Mouse (Mus musculus): ENCODE results near the gene Tmem54. TPM values are rescaled to one million over a fixed set of nuclear protein-coding genes. Genes with fewer than 3 reads are reported as not detected.

Tmem54 gene
- polyA plus RNA-seq, 1 experiment = not detected

- peaks cover 3% of the 10 kb centered on the region; the same call in 1 of the 2 replicates for H3K9me3 ChIP-seq (ENCODE audit: control insufficient read depth, low read length)
- peaks cover 37% of the 10 kb centered on the region for H3K27me3 ChIP-seq (ENCODE audit: control insufficient read depth)
- no peak for TF ChIP-seq GATA1 (IDR thresholded peaks at IDR 0.05; ENCODE audit: low read length)
- TF ChIP-seq TAL1 (IDR thresholded peaks at IDR 0.05; ENCODE audit: low read length) = no peak
- H3K36me3 ChIP-seq (ENCODE audit: control insufficient read depth) = no peaks in the 10 kb centered on the region
- H3K4me1 ChIP-seq (ENCODE audit: control insufficient read depth) = peaks cover 3% of the 10 kb centered on the region
- H3K4me3 ChIP-seq (replicated peaks) = no peak overlapping the region
Measured at GRCm38 (mm10) chr4:129111350-129111749, 6.0 kb downstream of the Tmem54 start.

- H3K9me3 ChIP-seq (ENCODE audit: control insufficient read depth, low read length) = peaks cover 3% of the 10 kb centered on the region; the same call in 1 of the 2 replicates
- H3K36me3 ChIP-seq (ENCODE audit: control insufficient read depth) = no peaks in the 10 kb centered on the region
- TF ChIP-seq GATA1 (IDR thresholded peaks at IDR 0.05; ENCODE audit: low read length) (no peak), TAL1 (IDR thresholded peaks at IDR 0.05; ENCODE audit: low read length) (no peak)
- no peak overlapping the region for H3K4me3 ChIP-seq (replicated peaks)
- peaks cover 3% of the 10 kb centered on the region for H3K4me1 ChIP-seq (ENCODE audit: control insufficient read depth)
- H3K27me3 ChIP-seq (ENCODE audit: control insufficient read depth) = peaks cover 34% of the 10 kb centered on the region
Measured at GRCm38 (mm10) chr4:129112231-129112630, 6.9 kb downstream of the Tmem54 start.

- H3K9me3 ChIP-seq (ENCODE audit: control insufficient read depth, low read length) = peaks cover 3% of the 10 kb centered on the region; the same call in 1 of the 2 replicates
- H3K27me3 ChIP-seq (ENCODE audit: control insufficient read depth) = peaks cover 27% of the 10 kb centered on the region
- no peak overlapping the region for H3K4me3 ChIP-seq (replicated peaks)
- H3K4me1 ChIP-seq (ENCODE audit: control insufficient read depth) = peaks cover 3% of the 10 kb centered on the region
- H3K36me3 ChIP-seq (ENCODE audit: control insufficient read depth) = no peaks in the 10 kb centered on the region
- TF ChIP-seq GATA1 (IDR thresholded peaks at IDR 0.05; ENCODE audit: low read length) (no peak), TAL1 (IDR thresholded peaks at IDR 0.05; ENCODE audit: low read length) (no peak)
Measured at GRCm38 (mm10) chr4:129113083-129113988, 8.0 kb downstream of the Tmem54 start.

GRCm38 (mm10) chr4:129116703-129117102 is 11.4 kb downstream of the Tmem54 start:
- peaks cover 57% of the 10 kb centered on the region for H3K27me3 ChIP-seq (ENCODE audit: control insufficient read depth)
- H3K9me3 ChIP-seq (ENCODE audit: control insufficient read depth, low read length) = peaks cover 3% of the 10 kb centered on the region; the same call in 1 of the 2 replicates
- no peak for TF ChIP-seq TAL1 (IDR thresholded peaks at IDR 0.05; ENCODE audit: low read length)
- no peak for TF ChIP-seq GATA1 (IDR thresholded peaks at IDR 0.05; ENCODE audit: low read length)
- no peaks in the 10 kb centered on the region for H3K36me3 ChIP-seq (ENCODE audit: control insufficient read depth)
- H3K4me1 ChIP-seq (ENCODE audit: control insufficient read depth) = peaks cover 5% of the 10 kb centered on the region
- H3K4me3 ChIP-seq (replicated peaks) = no peak overlapping the region

GRCm38 (mm10) chr4:129117720-129118510 is 12.6 kb downstream of the Tmem54 start:
- Histone ChIP-seq H3K36me3 (ENCODE audit: control insufficient read depth) (no peaks in the 10 kb centered on the region), H3K9me3 (ENCODE audit: control insufficient read depth, low read length) (peaks cover 2% of the 10 kb centered on the region; the same call in 1 of the 2 replicates), H3K4me1 (ENCODE audit: control insufficient read depth) (peaks cover 5% of the 10 kb centered on the region), H3K4me3 (replicated peaks) (no peak overlapping the region), H3K27me3 (ENCODE audit: control insufficient read depth) (peaks cover 69% of the 10 kb centered on the region)
- no peak for TF ChIP-seq TAL1 (IDR thresholded peaks at IDR 0.05; ENCODE audit: low read length)
- no peak for TF ChIP-seq GATA1 (IDR thresholded peaks at IDR 0.05; ENCODE audit: low read length)

- no peak for TF ChIP-seq TAL1 (IDR thresholded peaks at IDR 0.05; ENCODE audit: low read length)
- TF ChIP-seq GATA1 (IDR thresholded peaks at IDR 0.05; ENCODE audit: low read length) = no peak
- no peaks in the 10 kb centered on the region for H3K9me3 ChIP-seq (ENCODE audit: control insufficient read depth, low read length)
- no peak overlapping the region for H3K4me3 ChIP-seq (replicated peaks)
- H3K4me1 ChIP-seq (ENCODE audit: control insufficient read depth) = peaks cover 2% of the 10 kb centered on the region; the same call in 1 of the 2 replicates
- peaks cover 72% of the 10 kb centered on the region for H3K27me3 ChIP-seq (ENCODE audit: control insufficient read depth)
- no peaks in the 10 kb centered on the region for H3K36me3 ChIP-seq (ENCODE audit: control insufficient read depth)
Measured at GRCm38 (mm10) chr4:129119708-129120107, 14.4 kb downstream of the Tmem54 start.

- TF ChIP-seq TAL1 (IDR thresholded peaks at IDR 0.05; ENCODE audit: low read length) (no peak), GATA1 (IDR thresholded peaks at IDR 0.05; ENCODE audit: low read length) (no peak)
- H3K9me3 ChIP-seq (ENCODE audit: control insufficient read depth, low read length) = no peaks in the 10 kb centered on the region
- peaks cover 13% of the 10 kb centered on the region for H3K4me1 ChIP-seq (ENCODE audit: control insufficient read depth)
- no peaks in the 10 kb centered on the region for H3K36me3 ChIP-seq (ENCODE audit: control insufficient read depth)
- H3K4me3 ChIP-seq (replicated peaks) = no peak overlapping the region
- H3K27me3 ChIP-seq (ENCODE audit: control insufficient read depth) = peaks cover 76% of the 10 kb centered on the region
Measured at GRCm38 (mm10) chr4:129120520-129121445, 15.4 kb downstream of the Tmem54 start.

- TF ChIP-seq GATA1 (IDR thresholded peaks at IDR 0.05; ENCODE audit: low read length) (no peak), TAL1 (IDR thresholded peaks at IDR 0.05; ENCODE audit: low read length) (no peak)
- Histone ChIP-seq H3K9me3 (ENCODE audit: control insufficient read depth, low read length) (no peaks in the 10 kb centered on the region), H3K4me1 (ENCODE audit: control insufficient read depth) (peaks cover 17% of the 10 kb centered on the region), H3K4me3 (replicated peaks) (no peak within 1 kb of the TSS), H3K36me3 (ENCODE audit: control insufficient read depth) (no peaks in the 10 kb centered on the region), H3K27me3 (ENCODE audit: control insufficient read depth) (peaks cover 85% of the 10 kb centered on the region)
Measured at GRCm38 (mm10) chr4:129121569-129122086, 16.3 kb downstream of the Tmem54 start, which contains the start of gene Hpca. TSS of gene Hpca (minus strand) at chr4:129122036.

All from erythroblast, embryonic 14.5 days (primary cell).